Mouse (Mus musculus) adrenal gland, postnatal 10 days (tissue): ENCODE results near the gene Lamc2. TPM values are rescaled to one million over a fixed set of nuclear protein-coding genes. Genes with fewer than 3 reads are reported as not detected.
A peak's percentile ranks its signal among the peaks of the same experiment; 100 is the strongest.

Source experiments
- DNase-seq: peaks from one replicate; pipeline ENCODE4 v3.0.0; 2021; ENCODE audit warnings: mixed read lengths
- long read RNA-seq, 2 experiments: library from polyadenylated mRNA; stranded (forward); transcript quantifications; one replicate each; pipeline ENCODE4 v2.0.0; 2021
- total RNA-seq, 2 experiments: library from RNA; stranded (reverse); gene quantifications; 2 replicates each; pipeline ENCODE4 v1.2.3; 2021

The Lamc2 gene
- 1 to 10 TPM; 1.9 to 3.2 TPM for total RNA-seq
- long read RNA-seq, experiment 1, partial matches to known transcripts: 1 of 5 reads
- long read RNA-seq, experiment 1, other reads (novel, unspliced or antisense): 2 of 5 reads
- long read RNA-seq, experiment 2, full-length matches to known transcripts: 1 of 3 reads
- long read RNA-seq, experiment 2, partial matches to known transcripts: 0 of 3 reads
- long read RNA-seq, experiment 2, other reads (novel, unspliced or antisense): 2 of 3 reads

DNA sequence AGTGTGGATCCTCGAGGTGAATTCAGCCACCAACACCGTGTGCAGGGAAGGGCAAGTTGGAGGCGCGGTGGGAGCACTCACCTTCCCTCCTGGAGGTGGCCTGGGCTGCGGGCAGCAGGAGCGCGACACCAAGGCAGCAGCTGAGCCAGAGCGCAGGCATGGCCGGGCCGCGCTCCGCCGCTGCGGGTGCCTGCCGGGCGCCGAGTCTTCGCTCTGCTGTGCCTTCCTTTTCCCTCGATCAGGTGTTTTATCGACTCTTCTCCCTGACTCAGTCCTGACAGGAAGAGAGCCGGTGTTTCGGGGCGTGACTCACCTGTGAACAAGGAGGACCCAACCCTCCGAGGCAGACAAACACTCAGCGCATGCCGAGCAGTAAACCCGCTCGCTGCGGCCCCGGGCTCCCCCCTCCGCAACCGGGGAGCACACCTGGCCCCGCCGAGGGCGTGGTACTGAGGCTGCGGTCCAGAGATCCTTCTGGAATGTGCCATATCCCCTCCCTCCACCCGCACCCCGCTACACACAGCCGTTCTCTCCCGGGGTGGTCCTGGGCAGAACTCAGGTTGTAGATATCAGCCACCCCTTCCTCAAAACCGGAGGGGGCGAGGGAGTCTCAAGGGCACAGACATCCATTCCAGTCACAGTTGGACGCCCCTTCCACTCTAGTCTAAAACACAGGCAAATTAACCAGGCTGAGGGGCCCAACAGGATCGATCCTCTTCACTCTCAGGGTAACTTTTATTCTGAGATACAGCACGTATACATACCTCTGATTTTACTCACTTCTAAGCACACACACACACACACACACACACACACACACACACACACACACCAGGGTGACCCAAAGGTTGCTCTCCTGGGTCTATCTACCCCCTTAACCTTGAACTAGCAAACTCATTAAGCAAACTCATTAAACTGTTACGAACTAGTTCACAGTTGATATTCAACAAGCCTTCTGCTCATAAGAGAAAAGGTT is at the start of gene Lamc2:
TSS of gene Lamc2 (minus strand) at position 620 of the 976 bp plus-strand sequence.
- peak; percentile 38 for DNase-seq

DNA sequence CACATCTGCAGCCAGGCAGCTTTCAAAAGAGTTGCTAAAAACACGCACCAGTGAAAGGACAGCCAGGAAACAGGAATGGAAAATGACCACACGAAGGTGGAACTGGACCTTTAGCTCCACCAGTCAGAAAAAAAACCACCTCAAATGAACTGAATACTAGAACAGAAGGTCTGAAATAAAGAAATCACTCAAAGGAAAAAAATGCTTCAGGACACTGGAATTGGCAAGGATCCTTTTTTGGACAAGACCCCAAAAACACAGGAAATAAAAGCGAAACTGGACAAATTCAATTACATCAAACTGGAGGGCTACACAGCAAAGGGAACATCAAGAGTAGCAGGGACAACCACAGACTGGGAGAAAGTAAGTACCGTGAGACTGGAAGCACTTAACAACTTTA is 49.3 kb upstream of the Lamc2 start:
- DNase-seq: no peak

DNA sequence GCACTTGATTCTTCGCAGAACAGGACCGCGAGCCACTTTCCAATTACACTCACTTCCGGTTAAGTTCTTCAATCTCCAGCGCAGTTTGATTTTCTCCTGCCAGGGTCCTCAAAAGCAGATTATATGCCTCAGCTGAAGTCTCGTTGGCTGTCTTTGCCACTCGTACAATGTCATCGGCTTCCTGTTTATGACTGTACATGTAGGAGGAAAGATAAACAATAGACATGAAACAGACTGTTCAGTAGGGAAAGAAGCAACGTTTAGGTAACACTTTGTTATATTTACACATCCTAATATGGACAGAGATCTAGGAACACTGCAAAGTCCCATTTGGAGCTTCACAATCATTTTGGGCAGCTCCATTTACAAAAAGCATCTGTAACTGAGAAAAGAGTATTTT is 45.4 kb upstream of the Lamc2 start:
- no peak for DNase-seq

DNA sequence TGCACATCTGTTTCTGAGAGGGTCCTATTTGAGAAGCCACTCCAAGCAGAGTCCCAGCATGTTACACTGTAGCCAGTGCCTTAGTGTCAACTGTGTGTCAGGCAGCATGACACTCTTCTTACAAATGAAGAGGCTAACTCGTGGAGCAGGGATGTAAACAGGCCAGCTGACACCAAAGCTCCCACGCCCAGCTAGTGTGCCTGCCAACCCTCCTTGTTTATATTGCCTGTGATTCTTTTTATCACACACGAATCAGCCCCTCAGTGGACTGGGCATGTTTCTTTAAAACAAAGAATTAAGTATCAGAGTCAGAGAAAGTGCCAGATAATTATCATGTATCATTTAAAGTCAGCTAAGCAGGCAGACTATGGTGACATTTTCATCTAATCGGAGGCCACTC is 41.7 kb upstream of the Lamc2 start:
- DNase-seq: no peak

DNA sequence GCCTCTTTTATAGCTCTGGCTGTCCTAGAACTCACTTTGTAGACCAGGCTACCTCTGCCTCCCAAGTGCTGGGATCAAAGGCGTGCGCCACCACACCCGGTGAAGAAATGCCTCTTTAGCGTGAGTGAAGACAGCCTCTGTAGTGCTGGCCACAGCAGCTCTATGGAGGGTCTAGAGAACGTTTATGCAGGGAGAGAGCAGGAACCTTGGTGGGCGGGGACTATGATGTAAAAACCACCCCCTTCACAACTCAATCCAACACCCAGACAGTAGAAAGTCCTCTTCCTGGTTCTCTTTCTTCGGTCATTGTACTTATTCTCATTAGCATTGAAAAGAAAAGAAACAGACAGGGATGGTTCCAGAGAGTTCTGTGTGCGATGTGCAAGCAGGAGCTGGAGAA is 40.8 kb upstream of the Lamc2 start:
- DNase-seq: no peak

DNA sequence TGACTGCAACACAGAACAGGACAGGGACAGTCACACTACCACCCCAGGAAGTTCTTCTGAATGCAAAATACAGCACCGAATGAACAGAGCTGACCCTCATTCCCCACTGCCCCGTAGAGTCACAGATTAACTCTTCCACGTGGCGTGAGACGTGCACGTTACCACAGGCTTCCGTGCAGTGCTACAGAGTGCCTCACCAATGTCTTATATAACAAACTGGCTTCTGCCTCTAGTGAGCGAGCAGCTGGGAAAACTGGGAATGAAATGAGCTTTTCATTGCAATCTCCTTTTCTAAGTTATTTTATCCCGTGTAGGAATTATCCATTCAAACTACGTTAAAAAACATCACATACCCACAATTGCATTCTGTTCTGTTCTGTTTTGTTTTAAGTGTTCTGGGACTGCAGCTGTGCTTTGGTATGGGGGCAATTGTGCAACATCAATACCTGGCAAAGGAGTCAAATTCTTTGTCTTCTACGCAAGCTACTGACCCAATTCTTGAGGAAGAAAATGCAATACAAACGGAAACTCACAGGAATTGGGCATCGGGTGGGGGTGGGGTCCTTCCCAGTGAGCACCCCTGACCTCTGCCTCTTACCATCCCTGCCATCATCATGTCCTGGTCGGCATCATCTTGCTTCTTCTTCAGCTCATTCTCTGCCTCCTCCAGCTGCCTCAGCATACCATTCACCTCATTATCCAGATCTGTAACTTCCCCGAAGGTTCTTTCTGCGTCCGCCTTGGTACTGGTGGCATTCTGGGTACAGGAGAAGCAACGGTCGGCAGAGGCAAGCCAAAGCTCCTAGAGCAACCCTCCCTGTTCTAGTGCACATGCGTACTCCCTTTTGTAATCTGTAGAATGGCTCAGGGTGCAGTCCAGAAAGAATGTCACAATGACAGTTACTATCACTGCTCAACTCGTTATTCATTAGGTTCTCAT is 39.8 kb upstream of the Lamc2 start:
- no peak for DNase-seq

DNA sequence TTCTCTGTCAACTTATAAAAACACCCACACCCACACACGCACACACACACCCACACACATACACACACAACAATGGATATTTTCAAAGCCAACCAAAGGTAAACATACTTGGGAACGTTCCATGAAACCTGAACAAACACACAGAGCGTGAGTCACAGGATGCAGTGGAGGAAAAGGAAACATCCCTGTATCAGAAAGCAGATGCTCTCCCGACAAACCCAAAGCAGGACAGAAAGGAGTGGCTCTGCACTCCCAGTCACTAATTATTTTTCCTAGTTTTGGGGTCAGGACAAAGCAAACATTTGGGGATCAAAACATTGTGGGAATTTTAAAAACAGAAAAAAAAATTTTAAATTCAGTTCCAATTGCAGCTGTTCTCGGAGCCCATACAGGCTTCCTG is 38.1 kb upstream of the Lamc2 start:
- no peak for DNase-seq

DNA sequence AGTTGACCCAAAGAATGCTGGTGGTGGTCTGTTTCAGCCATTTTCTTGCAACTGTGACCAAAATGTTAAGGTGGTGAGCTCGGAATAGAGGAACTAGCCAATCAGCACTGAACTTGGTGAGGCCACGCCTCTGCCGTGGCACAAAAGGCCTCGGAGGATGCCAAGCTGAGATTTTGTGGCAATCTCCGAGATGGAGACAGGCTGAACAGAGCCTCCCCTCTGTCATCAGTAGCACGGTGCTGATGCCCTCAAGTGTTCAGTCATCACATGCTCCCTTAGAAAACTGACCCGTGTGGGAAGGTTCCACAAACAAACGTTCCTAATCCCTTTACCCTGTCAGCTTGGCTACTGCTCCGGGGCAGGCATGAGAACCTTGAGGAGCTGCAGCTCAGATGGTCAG is 33.1 kb upstream of the Lamc2 start:
- DNase-seq: no peak

DNA sequence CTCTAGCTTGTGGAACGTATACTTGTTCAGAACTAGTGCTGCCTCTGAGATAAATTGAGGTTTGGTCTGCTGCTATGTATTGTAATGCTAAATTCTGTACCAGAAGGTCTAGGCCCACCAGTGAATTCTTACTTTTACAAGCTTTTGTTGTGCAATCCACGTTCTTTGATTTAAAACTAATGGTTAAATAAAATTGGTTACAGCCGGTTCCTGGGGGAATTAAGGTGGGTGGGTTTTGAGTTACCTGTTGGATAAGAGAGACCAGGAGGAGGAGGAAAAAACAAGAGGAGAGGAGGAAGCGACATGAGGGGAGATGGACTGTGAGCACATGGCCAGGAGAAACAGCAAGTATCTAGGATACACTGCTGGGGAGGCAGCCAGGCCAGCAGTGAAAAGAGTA is 30.3 kb upstream of the Lamc2 start:
- DNase-seq: no peak

DNA sequence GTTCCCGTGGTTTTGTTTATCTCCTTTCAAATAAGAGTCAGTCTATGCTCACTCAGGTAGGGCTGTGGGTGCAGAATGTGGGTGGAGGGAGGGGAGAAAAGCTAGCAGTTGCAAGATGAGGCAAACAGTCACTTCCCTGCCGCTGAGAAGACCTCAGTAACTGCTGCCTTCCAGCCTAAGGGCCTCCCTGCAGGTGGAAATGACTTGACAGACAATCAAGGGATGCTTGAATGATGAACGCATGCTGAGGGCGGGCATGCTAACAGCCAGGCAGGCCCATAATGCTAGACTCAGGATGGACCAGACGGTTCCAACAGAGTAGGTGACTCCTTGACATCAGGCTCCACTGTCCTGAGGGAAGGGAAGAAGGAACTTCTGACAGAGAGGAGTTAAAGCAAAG is 29.4 kb upstream of the Lamc2 start:
- no peak for DNase-seq

DNA sequence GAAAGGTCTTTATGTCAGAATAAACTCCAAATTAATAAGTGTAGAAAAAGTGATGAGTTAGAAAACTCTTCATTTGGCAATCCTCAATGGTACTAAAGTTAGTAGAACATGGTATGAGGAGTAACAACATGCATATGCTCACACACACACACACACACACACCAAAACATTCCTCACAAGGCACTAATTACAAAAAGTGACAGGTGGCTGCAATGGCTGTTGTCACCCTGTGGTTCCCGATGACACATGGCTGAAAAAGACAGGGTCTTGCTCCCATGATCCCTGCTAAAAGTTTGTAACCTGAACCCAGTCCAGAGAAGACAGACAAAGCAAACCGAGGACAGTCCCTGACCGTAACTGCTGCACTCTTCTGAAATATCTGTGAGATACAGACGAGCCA is 24.7 kb upstream of the Lamc2 start:
- DNase-seq: no peak

DNA sequence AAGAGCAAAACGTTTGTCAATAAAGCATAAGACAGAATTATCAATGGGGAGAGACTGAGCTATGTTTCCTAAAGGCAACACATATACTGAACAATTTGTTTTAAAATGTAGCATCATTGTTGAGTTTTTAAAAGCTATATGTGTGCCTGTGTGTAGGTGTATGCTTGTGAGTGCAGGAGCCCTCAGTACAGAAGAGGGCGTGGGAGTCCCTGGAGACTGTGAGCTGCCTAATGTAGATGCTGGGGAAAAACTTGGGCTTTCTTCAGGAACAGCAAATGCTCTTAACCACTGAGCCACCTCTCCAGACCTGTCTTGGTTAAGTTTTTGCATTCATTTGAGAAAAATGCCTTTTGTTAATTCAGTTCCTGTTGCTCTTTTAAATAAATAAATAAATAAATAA is 24.0 kb upstream of the Lamc2 start:
- DNase-seq: no peak

DNA sequence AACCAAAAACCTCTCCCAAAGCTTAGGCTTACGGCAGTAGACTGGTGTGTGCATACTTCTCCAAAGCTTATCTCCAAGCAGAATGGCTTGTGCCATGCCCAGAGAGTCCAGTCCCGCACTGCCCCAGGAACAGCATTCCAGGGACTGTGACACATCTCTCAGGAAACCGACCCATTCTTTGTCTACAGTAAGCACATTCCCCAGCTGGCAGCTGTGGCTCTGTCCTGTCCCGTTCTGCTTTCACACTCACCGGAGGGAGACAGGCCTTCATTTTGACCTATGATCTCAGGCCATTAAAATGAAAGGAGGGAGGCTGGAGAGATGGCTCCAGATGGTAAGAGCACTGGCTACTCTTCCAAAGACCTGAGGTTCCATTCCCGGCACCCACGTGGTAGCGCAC is 15.9 kb upstream of the Lamc2 start:
- no peak for DNase-seq

DNA sequence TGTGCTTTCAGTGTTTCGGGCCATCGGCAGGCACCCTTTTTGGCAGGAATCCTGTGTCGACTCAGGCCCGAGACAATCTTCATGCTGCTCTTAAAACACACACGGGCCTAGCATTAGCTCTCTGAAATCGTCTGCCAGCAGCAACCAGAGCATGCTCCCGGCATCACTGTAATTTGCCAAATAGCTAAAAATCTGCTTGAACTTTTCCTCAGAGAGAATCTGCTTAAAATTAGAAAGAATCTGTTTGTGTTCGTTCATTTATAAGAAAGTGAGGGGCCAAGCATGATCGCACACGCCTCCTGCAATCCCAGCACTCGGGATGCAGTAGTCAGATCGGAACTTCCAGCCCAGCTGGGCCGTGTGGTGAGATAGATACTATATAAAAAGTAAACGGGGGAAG is 15.2 kb upstream of the Lamc2 start:
- DNase-seq: no peak

DNA sequence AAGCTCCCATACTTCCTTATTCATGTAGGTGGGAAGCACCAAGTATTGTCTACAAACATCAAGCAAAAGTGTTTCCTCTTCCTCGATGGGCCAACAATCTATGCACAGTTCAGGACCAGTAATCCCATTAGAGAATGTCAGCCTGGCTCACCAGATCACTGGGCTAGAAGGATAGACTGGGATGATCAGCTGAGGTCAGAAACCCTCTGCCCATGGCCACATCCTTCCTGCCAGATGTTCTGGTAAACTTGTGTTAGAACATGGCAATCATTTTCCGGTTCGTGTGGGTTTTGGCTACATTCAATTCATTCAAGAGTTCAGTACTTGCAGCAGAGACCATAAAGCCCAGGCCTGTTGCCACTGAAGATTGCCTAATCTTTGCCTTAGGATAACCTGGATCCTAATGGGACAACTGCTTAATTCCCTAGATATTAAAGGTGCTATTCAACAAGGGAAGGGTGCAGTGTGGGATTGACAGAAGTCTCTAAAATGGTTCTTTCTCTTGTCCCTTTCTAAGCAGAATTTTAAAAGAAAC is 11.1 kb upstream of the Lamc2 start:
- DNase-seq: no peak

DNA sequence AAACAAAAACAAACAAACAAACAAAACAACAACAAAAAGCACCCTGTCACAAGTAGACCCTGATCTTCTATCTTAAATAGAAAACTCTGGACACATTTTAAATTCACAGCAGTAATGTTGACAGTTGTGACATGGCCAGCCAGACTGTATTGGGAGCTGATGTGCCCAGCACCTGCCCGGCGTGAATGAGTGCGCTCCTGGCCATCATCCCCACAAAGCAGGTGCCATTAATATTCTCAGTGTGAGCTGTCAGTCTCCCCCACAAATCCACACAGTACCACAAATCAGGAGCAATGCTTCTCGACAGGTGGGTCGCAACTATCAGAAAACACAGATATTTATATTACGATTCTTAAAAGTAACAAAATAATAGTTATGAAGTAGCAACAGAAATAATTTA is 6.7 kb upstream of the Lamc2 start:
- DNase-seq: no peak

DNA sequence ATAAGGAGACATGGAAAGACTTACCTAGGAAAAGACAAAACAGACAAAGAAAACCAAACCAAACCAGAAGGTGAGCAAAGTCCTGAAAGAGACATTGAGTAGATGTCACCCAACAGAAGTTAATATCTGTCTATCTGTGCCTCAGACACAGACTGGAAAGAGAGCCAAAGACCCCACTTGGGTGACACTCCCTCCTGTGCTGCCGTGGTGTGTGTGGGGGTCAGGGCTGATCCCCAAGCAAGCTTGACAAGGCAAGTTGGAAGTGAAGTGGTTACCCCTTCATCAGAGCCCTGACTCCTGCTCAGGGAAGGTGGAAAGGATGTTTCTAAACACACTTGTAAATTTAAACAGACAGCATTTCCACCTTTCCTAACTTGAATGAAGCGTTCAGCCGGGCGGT is 6.1 kb upstream of the Lamc2 start:
- no peak for DNase-seq

DNA sequence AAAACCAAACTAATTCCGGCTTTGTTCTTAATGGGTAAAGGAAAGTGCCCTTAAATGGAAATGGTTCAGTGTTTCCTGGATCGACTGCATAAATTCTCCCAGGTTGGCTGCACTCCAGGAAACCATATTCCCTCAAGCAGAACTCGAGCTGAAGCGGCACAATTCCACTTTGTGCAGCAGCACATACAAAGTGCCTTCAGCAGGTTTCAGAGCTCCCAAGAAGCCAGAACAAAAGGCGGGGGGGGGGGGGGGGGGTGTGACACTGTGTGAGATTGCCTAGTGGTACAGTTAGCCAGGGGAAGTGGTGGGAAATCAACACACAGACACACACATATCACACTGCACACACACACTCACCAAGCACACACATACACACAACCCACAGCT is 5.7 kb upstream of the Lamc2 start:
- DNase-seq: peak; percentile 68

DNA sequence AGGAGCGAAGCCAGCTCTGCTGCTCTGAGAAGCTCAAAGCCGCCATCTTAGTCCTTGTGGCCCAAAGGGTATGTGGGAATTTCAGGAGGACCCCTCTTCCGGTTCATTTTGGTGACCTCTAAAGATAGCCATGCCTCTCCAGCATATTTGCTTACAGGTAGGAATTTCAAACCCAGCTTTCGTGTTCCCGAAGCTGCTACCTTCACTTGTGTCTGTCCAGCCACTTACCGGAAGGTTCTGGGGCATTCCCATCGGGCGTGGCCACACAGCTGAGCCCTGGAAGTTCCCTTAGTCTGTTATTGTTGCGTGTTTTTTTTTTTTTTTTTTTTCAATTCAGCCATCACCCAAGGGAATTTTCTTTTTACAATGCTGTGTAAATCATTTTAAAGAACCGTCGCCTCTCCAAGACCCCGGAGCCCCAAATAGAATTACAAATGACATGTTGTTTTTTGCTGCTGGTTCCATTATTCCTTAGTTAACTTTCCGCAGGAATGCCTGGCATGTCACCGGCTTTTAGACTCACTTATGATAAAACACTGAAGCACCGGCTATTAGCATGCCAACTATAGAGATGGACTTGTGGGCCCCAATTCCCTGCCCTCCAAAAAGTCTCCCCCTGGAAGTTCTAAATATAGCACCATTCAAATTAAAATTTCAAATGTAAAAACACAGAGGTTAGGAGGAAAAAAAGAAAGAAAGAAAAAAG is 5.1 kb upstream of the Lamc2 start:
- no peak for DNase-seq

DNA sequence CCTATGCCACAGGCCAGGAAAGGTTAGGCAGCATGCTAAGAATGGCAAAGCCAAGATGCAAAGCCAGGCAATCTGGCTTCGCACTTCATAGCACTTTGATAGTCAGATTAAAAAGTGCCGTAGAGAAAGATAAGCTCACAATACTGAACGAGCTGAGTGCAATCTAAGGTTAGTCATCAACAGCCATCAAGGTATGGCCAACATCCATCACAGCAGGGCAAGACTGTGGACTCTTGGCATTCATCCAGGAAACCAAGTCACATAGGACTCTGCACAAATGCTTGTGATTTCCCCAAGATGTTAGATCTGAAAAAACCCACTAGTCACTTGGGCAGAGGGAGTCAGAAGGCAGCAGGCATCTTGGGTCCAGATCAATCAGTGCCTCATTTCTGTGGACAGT is 1.8 kb upstream of the Lamc2 start:
- DNase-seq: no peak

DNA sequence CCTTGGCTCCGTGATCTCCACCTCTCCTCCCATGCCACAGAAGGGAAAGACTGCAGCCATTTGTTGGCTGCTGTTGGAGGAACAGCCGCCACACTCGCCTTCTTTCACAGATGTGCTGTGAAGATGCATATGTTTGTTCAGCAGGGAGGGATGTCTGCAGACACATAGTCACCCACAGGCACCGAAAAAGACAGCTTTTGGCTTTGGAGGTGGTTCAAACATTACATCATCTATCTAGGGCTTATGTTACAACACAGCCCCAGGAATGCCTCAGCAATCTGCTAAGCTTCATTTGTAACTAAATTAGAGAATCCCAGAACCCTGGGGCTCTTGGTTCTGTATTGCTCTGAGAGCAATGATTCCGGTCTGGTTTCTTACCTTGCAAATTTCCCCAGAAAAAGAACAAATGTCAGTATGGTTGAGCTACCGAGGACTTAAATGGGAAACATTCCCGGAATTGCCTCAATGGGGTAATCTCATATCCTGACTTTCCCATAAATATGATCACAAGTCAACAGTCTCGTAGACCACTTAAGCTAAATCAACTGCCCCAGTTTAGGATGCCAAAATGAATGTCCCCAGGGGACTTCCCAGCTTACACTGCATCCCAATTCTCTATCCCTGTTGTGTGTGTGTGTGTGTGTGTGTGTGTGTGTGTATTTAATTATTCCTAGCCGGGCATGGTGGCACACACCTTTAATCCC is 5.5 kb downstream of the Lamc2 start:
- no peak for DNase-seq
